Mouse (Mus musculus): ENCODE results near the gene Tmprss9. TPM values are rescaled to one million over a fixed set of nuclear protein-coding genes. Genes with fewer than 3 reads are reported as not detected.
A peak's percentile ranks its signal among the peaks of the same experiment; 100 is the strongest.

Tmprss9 gene
- polyA plus RNA-seq, 1 experiment = 1.3 TPM

- Histone ChIP-seq H3K27ac (ENCODE audit: insufficient read depth, low read depth, low read length) (no peak overlapping the region), H3K36me3 (ENCODE audit: control insufficient read depth, insufficient read depth, low read length) (peaks cover 36% of the 10 kb centered on the region), H3K27me3 (ENCODE audit: control insufficient read depth, insufficient read depth, low read length) (no peaks in the 10 kb centered on the region), H3K4me3 (ENCODE audit: low read depth, low read length) (no peak overlapping the region), H3K4me1 (ENCODE audit: control insufficient read depth, insufficient read depth, insufficient read length, low read length) (peaks cover 9% of the 10 kb centered on the region)
- TF ChIP-seq POLR2A (IDR thresholded peaks at IDR 0.05; ENCODE audit: low read depth, low read length) = no peak
- no peak for TF ChIP-seq CTCF (IDR thresholded peaks at IDR 0.05; ENCODE audit: extremely low read depth, insufficient read length, insufficient replicate concordance, low read depth, low read length)
- WGBS = 88% methylated on average over 28 of the region's 28 CpGs
These were observed 32.5 kb downstream of the Tmprss9 start for GRCm38 (mm10) chr10:80904004-80904693.

GRCm38 (mm10) chr10:80904709-80905108, 33.1 kb downstream of the Tmprss9 start:
- Histone ChIP-seq H3K4me1 (ENCODE audit: control insufficient read depth, insufficient read depth, insufficient read length, low read length) (peaks cover 9% of the 10 kb centered on the region), H3K4me3 (ENCODE audit: low read depth, low read length) (no peak overlapping the region), H3K36me3 (ENCODE audit: control insufficient read depth, insufficient read depth, low read length) (peaks cover 41% of the 10 kb centered on the region), H3K27ac (ENCODE audit: insufficient read depth, low read depth, low read length) (no peak overlapping the region), H3K27me3 (ENCODE audit: control insufficient read depth, insufficient read depth, low read length) (no peaks in the 10 kb centered on the region)
- 93% methylated on average over 11 of the region's 11 CpGs for WGBS
- no peak for TF ChIP-seq CTCF (IDR thresholded peaks at IDR 0.05; ENCODE audit: extremely low read depth, insufficient read length, insufficient replicate concordance, low read depth, low read length)
- TF ChIP-seq POLR2A (IDR thresholded peaks at IDR 0.05; ENCODE audit: low read depth, low read length) = no peak

- no peak for TF ChIP-seq POLR2A (IDR thresholded peaks at IDR 0.05; ENCODE audit: low read depth, low read length)
- H3K27me3 ChIP-seq (ENCODE audit: control insufficient read depth, insufficient read depth, low read length) = no peaks in the 10 kb centered on the region
- no peak overlapping the region for H3K4me3 ChIP-seq (ENCODE audit: low read depth, low read length)
- WGBS = 95% methylated on average over 22 of the region's 22 CpGs
- H3K27ac ChIP-seq (ENCODE audit: insufficient read depth, low read depth, low read length) = no peak overlapping the region
- H3K4me1 ChIP-seq (ENCODE audit: control insufficient read depth, insufficient read depth, insufficient read length, low read length) = peaks cover 10% of the 10 kb centered on the region
- peaks cover 38% of the 10 kb centered on the region for H3K36me3 ChIP-seq (ENCODE audit: control insufficient read depth, insufficient read depth, low read length)
These were observed 37.9 kb downstream of the Tmprss9 start for GRCm38 (mm10) chr10:80909375-80910162.

GRCm38 (mm10) chr10:80911354-80911753, 39.7 kb downstream of the Tmprss9 start:
- Histone ChIP-seq H3K27ac (ENCODE audit: insufficient read depth, low read depth, low read length) (no peak overlapping the region), H3K27me3 (ENCODE audit: control insufficient read depth, insufficient read depth, low read length) (no peaks in the 10 kb centered on the region), H3K36me3 (ENCODE audit: control insufficient read depth, insufficient read depth, low read length) (peaks cover 27% of the 10 kb centered on the region), H3K4me1 (ENCODE audit: control insufficient read depth, insufficient read depth, insufficient read length, low read length) (peaks cover 23% of the 10 kb centered on the region), H3K4me3 (ENCODE audit: low read depth, low read length) (no peak overlapping the region)
- 93% methylated on average over 4 of the region's 4 CpGs for WGBS
- TF ChIP-seq POLR2A (IDR thresholded peaks at IDR 0.05; ENCODE audit: low read depth, low read length) (no peak), CTCF (IDR thresholded peaks at IDR 0.05; ENCODE audit: extremely low read depth, insufficient read length, insufficient replicate concordance, low read depth, low read length) (no peak)

GRCm38 (mm10) chr10:80911891-80912290, 40.2 kb downstream of the Tmprss9 start:
- Histone ChIP-seq H3K27ac (ENCODE audit: insufficient read depth, low read depth, low read length) (peak overlapping the region; percentile 5; the same call in 1 of the 2 replicates), H3K27me3 (ENCODE audit: control insufficient read depth, insufficient read depth, low read length) (no peaks in the 10 kb centered on the region), H3K36me3 (ENCODE audit: control insufficient read depth, insufficient read depth, low read length) (peaks cover 26% of the 10 kb centered on the region), H3K4me3 (ENCODE audit: low read depth, low read length) (no peak overlapping the region), H3K4me1 (ENCODE audit: control insufficient read depth, insufficient read depth, insufficient read length, low read length) (peaks cover 28% of the 10 kb centered on the region)
- TF ChIP-seq POLR2A (IDR thresholded peaks at IDR 0.05; ENCODE audit: low read depth, low read length) (no peak), CTCF (IDR thresholded peaks at IDR 0.05; ENCODE audit: extremely low read depth, insufficient read length, insufficient replicate concordance, low read depth, low read length) (no peak)

- Histone ChIP-seq H3K4me3 (ENCODE audit: low read depth, low read length) (no peak overlapping the region), H3K27me3 (ENCODE audit: control insufficient read depth, insufficient read depth, low read length) (no peaks in the 10 kb centered on the region), H3K36me3 (ENCODE audit: control insufficient read depth, insufficient read depth, low read length) (peaks cover 18% of the 10 kb centered on the region), H3K27ac (ENCODE audit: insufficient read depth, low read depth, low read length) (peak overlapping the region; percentile 91), H3K4me1 (ENCODE audit: control insufficient read depth, insufficient read depth, insufficient read length, low read length) (peaks cover 33% of the 10 kb centered on the region)
- TF ChIP-seq CTCF (IDR thresholded peaks at IDR 0.05; ENCODE audit: extremely low read depth, insufficient read length, insufficient replicate concordance, low read depth, low read length) (no peak), POLR2A (IDR thresholded peaks at IDR 0.05; ENCODE audit: low read depth, low read length) (no peak; the same call in 1 of the 2 replicates)
- WGBS = 58% methylated on average over 7 of the region's 8 CpGs
These were observed 41.8 kb downstream of the Tmprss9 start for GRCm38 (mm10) chr10:80913364-80914011.

- no peaks in the 10 kb centered on the region for H3K27me3 ChIP-seq (ENCODE audit: control insufficient read depth, insufficient read depth, low read length)
- H3K27ac ChIP-seq (ENCODE audit: insufficient read depth, low read depth, low read length) = peak overlapping the region; percentile 91
- TF ChIP-seq POLR2A (IDR thresholded peaks at IDR 0.05; ENCODE audit: low read depth, low read length) = no peak
- no peak for TF ChIP-seq CTCF (IDR thresholded peaks at IDR 0.05; ENCODE audit: extremely low read depth, insufficient read length, insufficient replicate concordance, low read depth, low read length)
- H3K4me3 ChIP-seq (ENCODE audit: low read depth, low read length) = no peak overlapping the region
- 24% methylated on average over 5 of the region's 5 CpGs for WGBS
- peaks cover 33% of the 10 kb centered on the region for H3K4me1 ChIP-seq (ENCODE audit: control insufficient read depth, insufficient read depth, insufficient read length, low read length)
- peaks cover 12% of the 10 kb centered on the region for H3K36me3 ChIP-seq (ENCODE audit: control insufficient read depth, insufficient read depth, low read length)
These were observed 42.6 kb downstream of the Tmprss9 start for GRCm38 (mm10) chr10:80914253-80914656.
